Mouse (Mus musculus): ENCODE data around the gene Frs3.

The Frs3 gene

DNA sequence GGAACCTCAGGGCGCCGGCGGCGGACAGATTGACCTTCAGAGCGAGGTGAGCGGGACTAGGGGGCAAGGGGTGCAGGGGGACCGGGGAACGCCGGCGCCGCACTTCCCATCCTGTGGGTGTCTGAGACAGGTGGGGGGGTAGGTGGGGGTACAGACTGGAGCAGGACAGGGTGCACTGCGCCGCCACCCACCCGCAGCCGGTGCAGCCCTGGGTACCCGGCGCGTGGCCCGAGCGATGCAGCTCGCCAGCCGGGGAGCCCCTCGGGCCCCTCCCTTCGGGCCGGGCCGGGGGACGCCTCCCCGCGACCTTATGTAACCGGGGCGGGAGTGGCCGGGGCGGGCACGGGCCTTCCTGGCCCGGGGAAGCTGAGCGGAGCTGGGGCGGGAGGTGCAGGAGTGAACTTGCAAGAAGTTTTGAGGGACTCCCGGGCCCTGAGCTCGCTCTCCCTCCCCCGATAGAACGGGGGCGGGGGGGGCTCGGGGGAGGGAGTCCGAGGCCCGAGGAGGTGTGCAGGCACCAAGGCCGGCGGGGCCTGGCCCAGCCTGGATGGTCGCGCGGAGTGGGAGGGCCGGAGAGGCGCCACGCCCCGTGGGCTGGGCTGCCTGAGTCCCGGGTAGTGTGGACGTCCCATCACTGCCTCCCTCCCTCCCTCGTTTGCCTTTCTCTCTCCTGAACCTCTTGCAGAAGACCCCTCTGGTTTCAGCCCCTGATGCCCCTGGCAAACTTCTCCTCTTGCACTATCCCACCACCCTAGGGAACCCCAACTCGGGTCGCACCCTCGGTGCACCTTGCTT lies 48.6 kb downstream of the Frs3 start:
- DNase-seq: peak; percentile 73

DNA sequence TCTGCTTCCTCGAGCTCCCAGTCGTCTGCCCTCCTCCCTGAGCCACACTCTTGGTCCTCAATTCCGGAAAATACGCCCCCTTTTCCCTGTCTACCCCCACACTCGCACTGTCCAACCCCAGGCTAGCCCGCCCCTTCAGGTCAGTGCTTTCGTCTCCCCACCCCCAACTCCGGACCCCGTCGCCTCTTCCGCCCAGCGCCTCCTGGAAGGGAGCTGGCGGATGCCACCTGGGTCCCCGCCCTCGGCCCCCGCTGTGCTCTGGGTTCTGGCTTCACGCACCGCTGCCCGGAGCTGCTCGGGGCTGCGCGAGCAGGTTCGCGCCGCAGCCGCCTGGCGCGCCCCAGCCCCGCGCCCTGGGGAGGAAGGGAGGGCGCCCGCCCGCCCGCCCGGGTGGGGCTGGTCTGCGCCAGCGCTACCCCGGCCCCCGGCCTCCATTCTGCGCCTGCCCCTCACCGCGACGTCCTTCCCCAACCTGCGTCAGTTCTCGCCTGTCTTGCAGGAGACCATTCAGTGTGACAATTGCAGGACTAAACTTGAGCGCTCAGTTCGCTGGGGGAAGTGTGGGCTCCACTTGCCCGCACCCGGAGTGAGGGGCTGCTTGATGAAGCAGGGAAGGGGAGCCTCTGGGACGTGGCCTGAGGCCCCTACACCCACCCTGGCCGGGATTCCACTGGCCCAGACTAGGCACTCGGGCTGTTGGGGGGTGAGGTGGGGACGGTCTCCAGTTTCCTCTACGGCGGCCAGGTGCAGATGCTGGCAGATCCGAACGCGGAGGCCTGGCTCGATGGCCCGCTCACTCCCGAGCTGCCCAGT lies 49.4 kb downstream of the Frs3 start:
- peak; percentile 10 for DNase-seq

DNA sequence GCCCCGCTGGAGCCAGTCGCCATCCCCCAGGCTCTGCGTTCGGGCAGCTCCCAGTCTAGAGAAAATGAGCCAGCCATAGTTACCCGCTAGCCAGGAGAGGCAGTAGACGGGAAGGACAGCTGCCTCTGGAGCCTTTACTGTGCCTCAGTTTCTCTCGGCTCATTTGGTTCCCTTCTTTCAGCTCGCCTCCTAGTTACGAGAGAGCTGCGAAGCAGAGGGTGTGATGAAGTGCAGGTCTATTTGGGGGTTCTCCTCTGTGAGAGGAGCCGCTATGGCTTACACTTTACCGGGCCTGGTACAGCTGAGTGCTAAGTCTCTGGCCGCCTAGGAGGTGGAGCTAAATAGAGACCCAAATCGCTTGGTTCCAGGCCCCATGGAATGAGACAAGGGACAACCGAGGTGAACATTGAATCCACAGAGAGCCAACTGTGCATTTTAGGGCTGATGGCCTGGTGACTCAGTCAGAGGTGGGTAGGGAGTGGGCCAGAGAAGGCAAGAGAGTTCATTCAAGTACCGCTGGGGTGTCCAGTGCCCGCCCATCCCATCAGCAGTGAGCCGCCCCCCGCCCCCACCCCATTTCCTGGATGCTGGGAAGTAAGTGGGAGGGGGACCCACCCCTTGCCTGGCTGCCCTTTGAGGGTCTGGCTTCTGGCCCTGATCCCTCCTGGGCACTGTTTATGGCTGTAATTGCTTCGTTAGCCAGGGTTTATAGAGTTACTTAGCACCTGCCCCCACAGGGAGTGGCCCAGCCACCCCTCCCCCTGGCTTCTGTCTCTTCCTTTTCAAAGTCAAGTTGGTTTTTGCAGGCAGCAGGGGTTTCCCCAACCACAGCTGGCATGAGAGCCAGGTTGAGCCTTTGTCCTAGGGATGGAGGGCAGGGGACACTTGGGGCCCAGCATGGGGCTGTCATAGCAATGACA lies 50.3 kb downstream of the Frs3 start:
- DNase-seq: no peak

- DNase-seq: no peak
These were observed 51.4 kb downstream of the Frs3 start for GRCm38 (mm10) chr17:47740186-47740585.

DNA sequence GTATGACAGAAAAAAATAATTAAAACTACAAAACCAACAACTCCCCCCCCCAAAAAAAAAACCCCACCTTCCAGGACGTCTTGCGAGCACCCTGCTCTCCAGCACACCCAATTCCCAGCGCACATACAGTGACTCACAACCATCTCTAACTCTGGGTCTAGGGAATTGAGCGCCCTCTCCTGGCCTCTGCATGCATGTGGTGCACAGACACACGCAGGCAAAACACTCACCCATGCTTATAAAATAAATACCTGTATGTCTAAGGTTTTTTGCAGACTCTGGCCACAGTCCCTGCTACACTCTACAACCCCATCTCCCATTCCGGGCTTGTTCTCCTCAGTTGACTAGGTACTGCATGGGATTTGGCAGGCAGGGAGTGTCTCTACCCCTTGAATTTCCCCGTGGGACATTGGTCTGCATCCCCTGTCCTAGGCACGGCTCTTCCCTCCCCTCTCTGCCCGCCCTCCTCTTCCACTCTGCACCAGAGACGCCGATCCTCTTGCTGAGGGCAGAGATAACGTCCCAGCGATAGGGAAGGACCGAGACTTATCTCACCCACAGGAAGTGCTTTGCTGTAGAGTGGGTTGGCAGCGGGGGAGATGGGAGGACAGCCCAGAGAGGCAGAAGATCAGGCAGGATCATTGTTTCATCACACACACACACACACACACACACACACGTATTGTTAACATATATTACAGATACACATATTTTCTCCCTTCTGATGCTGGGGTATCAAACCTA lies 54.3 kb downstream of the Frs3 start:
- DNase-seq: no peak

DNA sequence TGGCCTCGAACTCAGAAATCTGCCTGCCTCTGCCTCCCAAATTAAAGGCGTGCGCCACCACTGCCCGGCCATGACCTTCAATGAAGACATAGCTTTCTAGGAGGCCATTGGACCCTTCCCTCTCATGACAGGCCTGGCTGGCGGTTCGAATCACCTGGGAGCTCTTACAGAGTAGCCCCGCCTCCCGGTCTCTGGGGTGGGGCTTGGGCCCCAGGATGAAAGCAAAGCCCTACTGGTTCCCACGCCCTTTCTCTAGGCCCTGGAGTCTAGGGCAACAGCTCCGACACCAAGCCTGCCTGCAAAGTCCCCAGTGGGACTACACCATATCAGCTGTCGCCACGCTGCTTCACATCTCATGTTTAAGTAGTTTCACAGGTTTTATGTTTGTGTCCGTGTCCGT lies 55.3 kb downstream of the Frs3 start:
- no peak for DNase-seq

- no peak for DNase-seq
These were observed 56.0 kb downstream of the Frs3 start for GRCm38 (mm10) chr17:47744746-47745368.

DNA sequence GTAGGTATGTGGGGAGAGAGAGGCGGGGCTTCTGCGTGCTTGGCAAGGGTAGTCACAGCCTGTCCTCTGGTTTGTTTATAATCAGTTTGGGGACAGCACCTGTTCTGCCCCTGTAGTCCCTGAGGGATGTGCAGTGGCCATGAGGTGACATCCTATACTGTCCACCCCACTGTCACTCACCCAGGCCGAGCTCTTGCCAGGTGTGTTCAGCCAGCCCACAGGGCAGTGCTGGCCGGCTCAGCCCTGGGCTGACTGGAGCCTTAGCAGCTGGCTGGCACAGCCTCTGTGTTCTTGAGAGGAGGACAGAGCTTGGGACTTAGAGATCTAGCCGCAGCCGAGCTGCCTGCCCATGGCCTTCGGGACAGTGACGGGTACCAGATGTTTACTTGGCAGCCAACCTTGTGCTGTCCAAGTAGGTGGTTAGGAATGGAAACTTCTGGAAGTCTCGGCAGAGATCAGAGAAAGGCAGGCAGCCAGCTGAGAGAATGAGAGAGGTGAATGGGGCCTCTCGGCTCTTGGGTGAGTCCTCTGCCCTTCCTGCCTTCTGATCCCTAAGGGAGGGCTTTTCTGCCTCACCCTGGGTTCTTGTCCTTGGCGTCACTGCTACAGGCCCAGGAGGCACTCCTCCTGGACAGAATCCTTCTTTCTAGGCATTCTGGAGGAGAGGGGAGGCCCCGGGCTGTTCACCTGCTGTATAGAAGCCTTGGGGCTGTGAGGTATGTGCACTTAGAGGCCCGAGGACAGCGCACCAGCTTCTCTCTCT lies 60.1 kb downstream of the Frs3 start:
- DNase-seq: no peak

- DNase-seq: no peak
These were observed 60.8 kb downstream of the Frs3 start for GRCm38 (mm10) chr17:47749626-47750025.

GRCm38 (mm10) chr17:47750101-47750500 lies 61.3 kb downstream of the Frs3 start:
- DNase-seq: no peak

GRCm38 (mm10) chr17:47751811-47752210 lies 63.0 kb downstream of the Frs3 start:
- no peak for DNase-seq

DNA sequence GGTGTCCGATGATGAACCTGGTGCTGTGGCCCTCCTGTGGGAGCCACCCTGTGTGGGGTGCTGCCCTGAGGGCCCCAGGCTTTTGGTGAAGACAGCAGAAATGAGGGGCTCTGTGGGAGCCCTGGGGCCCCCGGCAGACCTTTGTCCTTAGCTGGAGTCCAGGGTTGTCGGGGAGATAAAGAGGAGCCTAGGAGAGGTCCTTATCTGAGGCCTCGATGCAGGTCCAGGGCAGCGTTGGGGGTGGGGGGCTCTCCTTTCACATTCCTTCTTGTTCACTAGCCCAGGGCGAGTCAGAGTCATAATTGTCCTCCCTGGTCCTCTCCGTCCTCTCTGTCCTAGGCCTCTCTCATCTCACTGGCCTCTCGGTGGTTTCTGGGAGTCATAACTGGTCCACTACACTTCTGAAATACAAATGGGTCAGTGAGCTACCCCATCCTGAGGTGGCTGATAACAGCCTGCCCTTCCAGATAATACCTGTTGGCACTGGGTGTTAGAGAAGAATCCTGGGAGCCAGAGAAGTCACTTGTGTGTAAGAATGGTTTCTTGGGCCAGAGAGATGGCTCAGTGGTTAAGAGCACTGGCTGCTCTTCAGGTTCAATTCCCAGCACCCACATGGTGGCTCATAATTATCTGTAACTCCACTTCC lies 64.4 kb downstream of the Frs3 start:
- DNase-seq: no peak

Measured in right cerebral cortex, postnatal 25 days (tissue).